Mouse (Mus musculus) liver, embryonic 14.5 days (tissue): ENCODE data around the gene Gm37240. TPM values are rescaled to one million over a fixed set of nuclear protein-coding genes. Genes with fewer than 3 reads are reported as not detected.

ENCODE experiments used
- ATAC-seq: fragments of 200-750 bp; cut with Nextera tagmentation; 2 replicates; pipeline ENCODE4 v1.8.0; 2017; ENCODE audit warnings: moderate number of reproducible peaks, mild to moderate bottlenecking, moderate library complexity; ENCODE audit not compliant: insufficient read depth
- DNase-seq, 3 experiments: peaks; one replicate each; pipeline ENCODE4 v3.0.0-alpha.2; 2012 to 2013; ENCODE audit warnings: low read depth in 3 of 3, low spot score in 3 of 3
- H3K27ac ChIP-seq: fragments of 300-500 bp; sonication (generic); 2 replicates; pipeline ENCODE4 v1.5.1; 2014; ENCODE audit warnings: moderate library complexity, mild to moderate bottlenecking, control low read depth, inconsistent platforms
- H3K27me3 ChIP-seq: fragments of 300-500 bp; sonication (generic); 2 replicates; pipeline ENCODE4 v1.6.1; 2014; ENCODE audit warnings: mild to moderate bottlenecking, low read length, moderate library complexity; ENCODE audit not compliant: control insufficient read depth, insufficient read depth
- H3K36me3 ChIP-seq: fragments of 300-500 bp; sonication (generic); replicated peaks from 2 replicates; pipeline ENCODE4 v1.6.1; 2014; ENCODE audit warnings: low read depth; ENCODE audit not compliant: control insufficient read depth, insufficient read depth
- H3K4me1 ChIP-seq, 2 experiments: fragments of 200-500 bp in 1 of 2; fragments of 300-500 bp in 1 of 2; sonication (generic) in 1 of 2; replicated peaks; 2 replicates each; pipeline ENCODE4 v1.6.1; 2012 to 2014; ENCODE audit warnings: antibody characterized with exemption in 1 of 2, inconsistent platforms in 1 of 2, low read length in 1 of 2; ENCODE audit not compliant: control insufficient read depth in 2 of 2, insufficient read depth in 2 of 2
- H3K4me2 ChIP-seq: fragments of 300-500 bp; sonication (generic); 2 replicates; pipeline ENCODE4 v1.6.1; 2014; ENCODE audit warnings: low read depth, mild to moderate bottlenecking, control low read depth, moderate library complexity
- H3K4me3 ChIP-seq, 2 experiments: fragments of 200-500 bp in 1 of 2; fragments of 300-500 bp in 1 of 2; sonication (generic) in 1 of 2; 2 replicates each; pipeline ENCODE4 v1.5.1; 2012 to 2014; ENCODE audit warnings: low read depth in 2 of 2, low read length in 2 of 2, mild to moderate bottlenecking in 2 of 2, control low read depth in 1 of 2, inconsistent platforms in 1 of 2, moderate library complexity in 1 of 2; ENCODE audit not compliant: insufficient read depth in 1 of 2
- H3K9ac ChIP-seq: fragments of 300-500 bp; sonication (generic); replicated peaks from 2 replicates; pipeline ENCODE4 v1.6.1; 2014; ENCODE audit warnings: mild to moderate bottlenecking, control low read depth, moderate library complexity
- H3K9me3 ChIP-seq: fragments of 300-500 bp; sonication (generic); 2 replicates; pipeline ENCODE4 v1.6.1; 2016; ENCODE audit warnings: low read length, mixed read lengths; ENCODE audit not compliant: control insufficient read depth
- CTCF ChIP-seq: IDR thresholded peaks from 2 replicates; pipeline ENCODE4 v1.5.1; 2016; ENCODE audit warnings: antibody characterized with exemption, low read depth, control low read depth
- EP300 ChIP-seq: IDR thresholded peaks from 2 replicates; pipeline ENCODE4 v1.6.1; 2016; ENCODE audit warnings: antibody characterized with exemption, low read depth
- WGBS: fragments of 180-500 bp; shearing (Covaris S2); extraction: QIAGEN DNeasy Blood & Tissue Kit; methylation state at CpG from one replicate; pipeline ENCODE4 v1.1.7; 2014; ENCODE audit not compliant: insufficient replicate concordance; 5-methylcytosine and 5-hydroxymethylcytosine counted together
- polyA plus RNA-seq, 2 experiments: library from polyadenylated mRNA; depleted of rRNA in 1 of 2; stranded (reverse) in 1 of 2; unstranded in 1 of 2; fragments of >200 nt; fragmentation: Nextera tagmentation in 1 of 2; extraction: Ambion mirVana in 1 of 2; gene quantifications; 2 replicates each; pipeline versions ENCODE4 v1.2.1 to v1.2.3; 2012 to 2014

Gm37240 gene
- polyA plus RNA-seq, 2 experiments, result 0.03 to 0.30 TPM

DNA sequence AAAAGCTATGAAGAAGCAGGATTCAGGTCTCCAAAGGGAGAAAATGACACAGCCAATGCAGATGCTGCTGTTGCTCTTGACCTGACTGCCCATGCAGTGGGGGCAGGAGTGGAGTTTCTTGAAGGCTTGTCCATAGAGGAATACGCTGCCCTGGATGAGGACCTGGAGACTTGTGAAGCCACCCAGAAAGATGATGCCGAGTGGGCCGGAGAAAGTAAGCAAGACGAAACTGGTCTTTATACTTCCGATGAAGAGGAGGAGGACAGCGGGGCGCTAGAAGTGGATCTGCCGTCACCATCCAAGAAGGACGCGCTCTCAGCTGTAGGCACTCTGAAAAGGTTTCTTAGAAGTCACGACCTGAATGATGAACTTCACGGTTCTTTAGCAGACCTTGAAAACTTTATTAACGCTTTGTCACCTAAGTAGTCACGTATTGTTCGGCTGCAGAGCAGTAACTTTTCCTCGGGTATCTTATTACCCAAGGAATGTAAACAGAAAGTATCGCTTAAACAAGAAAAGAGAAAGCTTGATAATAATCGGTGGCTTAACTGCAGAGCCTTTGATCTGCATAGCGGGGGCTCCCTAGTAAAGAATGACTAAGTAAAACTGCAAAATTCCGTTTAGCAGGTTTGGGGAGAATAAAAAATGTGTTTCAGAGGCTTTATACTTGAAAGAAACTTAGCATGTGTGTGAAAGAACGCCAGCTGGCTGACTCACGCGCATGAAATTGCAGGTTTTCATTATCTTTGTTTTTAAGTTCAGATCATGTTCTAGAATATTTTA, 1292.2 kb downstream of the Gm37240 start:
- Histone ChIP-seq H3K27ac (no peak overlapping the region), H3K9ac (no peak overlapping the region), H3K4me2 (peak overlapping the region; percentile 61), H3K9me3 (no peaks in the 10 kb centered on the region), H3K4me3 (peak overlapping the region; percentile 41 to 42), H3K27me3 (peaks cover 6% of the 10 kb centered on the region), H3K4me1 (0 out of 4 replicates have a peak, but pooled peaks cover 0 to 2% of the 10 kb centered on the region in 2 experiments), H3K36me3 (no peaks in the 10 kb centered on the region)
- TF ChIP-seq CTCF (no peak), EP300 (no peak)
- ATAC-seq (no peak), DNase-seq (no peak)
- 6% methylated on average over 23 of the region's 23 CpGs for WGBS

DNA sequence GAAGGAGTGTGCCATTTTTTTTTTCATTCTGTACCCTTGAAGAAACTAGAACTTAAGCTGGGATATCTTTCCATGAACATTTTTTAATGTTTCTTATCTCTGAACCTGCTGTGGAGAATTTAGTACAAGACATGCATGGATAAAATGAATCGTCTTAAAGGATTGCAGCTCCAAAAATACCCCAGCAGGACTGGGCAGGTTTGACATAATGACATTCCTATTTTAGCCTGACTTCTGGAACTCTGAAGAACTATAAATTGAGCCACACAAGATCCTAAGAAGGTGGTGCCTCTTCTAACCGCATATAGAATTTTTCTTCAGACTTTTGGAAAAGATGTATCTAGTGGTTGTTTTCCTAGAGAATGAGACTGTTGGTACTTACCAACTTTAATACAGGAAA, 1294.0 kb downstream of the Gm37240 start, which contains the start of gene Tigd4:
TSS of gene Tigd4 (plus strand) at position 301 of the 400 bp plus-strand sequence.
- TF ChIP-seq CTCF, result no peak
- TF ChIP-seq EP300, result no peak
- no peak within 1 kb of the TSS for H3K4me3 ChIP-seq
- ATAC-seq (no peak), DNase-seq (no peak)
- H3K9ac ChIP-seq, result no peak within 1 kb of the TSS
- WGBS, result 68% methylated on average over 2 of the region's 2 CpGs
- no peaks in the 10 kb centered on the region for H3K9me3 ChIP-seq
- H3K4me2 ChIP-seq, result no peak within 1 kb of the TSS
- no peaks in the 10 kb centered on the region for H3K36me3 ChIP-seq
- H3K27ac ChIP-seq, result no peak within 1 kb of the TSS
- 0 out of 4 replicates have a peak, but pooled peaks cover 0 to 2% of the 10 kb centered on the region in 2 experiments for H3K4me1 ChIP-seq
- peaks cover 6% of the 10 kb centered on the region for H3K27me3 ChIP-seq

DNA sequence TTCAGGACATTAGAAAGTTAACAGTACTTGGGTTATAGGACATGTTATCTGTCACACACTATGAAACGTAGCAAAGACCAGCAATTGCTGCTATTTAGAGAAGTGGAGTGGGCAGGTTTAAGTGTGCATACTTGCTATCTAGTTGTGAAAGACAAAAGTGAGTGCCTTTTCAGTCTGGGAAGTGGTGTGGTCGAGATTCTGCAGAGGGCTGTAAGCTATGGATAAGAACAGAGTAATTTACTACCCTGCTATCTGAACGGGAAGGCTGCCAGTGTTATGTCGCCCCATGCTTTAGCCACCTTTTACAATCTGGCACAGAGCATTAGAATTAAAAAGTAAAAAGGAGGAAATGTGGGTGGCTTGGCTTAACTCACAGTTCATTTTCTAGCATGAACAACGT, 1300.6 kb downstream of the Gm37240 start:
- TF ChIP-seq CTCF (no peak), EP300 (no peak)

GRCm38 (mm10) chr3:84582913-84583276, 1304.4 kb downstream of the Gm37240 start:
- WGBS, result under 1% methylated on average over 27 of the region's 27 CpGs
- Histone ChIP-seq H3K4me2 (peak overlapping the region; percentile 78), H3K4me3 (peak overlapping the region; percentile 81 to 82), H3K27ac (no peak overlapping the region), H3K27me3 (no peaks in the 10 kb centered on the region), H3K4me1 (peaks cover 11 to 14% of the 10 kb centered on the region in 2 experiments), H3K9me3 (no peaks in the 10 kb centered on the region), H3K36me3 (no peaks in the 10 kb centered on the region), H3K9ac (peak overlapping the region; percentile 67)
- ATAC-seq (peak; percentile 29), DNase-seq (no peak)
- TF ChIP-seq EP300 (no peak), CTCF (no peak)

More for the DNA sequence above, 1300.6 kb downstream of the Gm37240 start:
- Histone ChIP-seq H3K36me3 (no peaks in the 10 kb centered on the region), H3K9me3 (no peaks in the 10 kb centered on the region), H3K27me3 (no peaks in the 10 kb centered on the region), H3K4me3 (no peak overlapping the region), H3K27ac (no peak overlapping the region), H3K4me2 (no peak overlapping the region), H3K4me1 (peaks cover 2 to 3% of the 10 kb centered on the region in 2 experiments), H3K9ac (no peak overlapping the region)
- ATAC-seq (no peak), DNase-seq (no peak)
- 17% methylated on average over 5 of the region's 5 CpGs for WGBS
